Mouse (Mus musculus): ENCODE results near the gene Nusap1.

DNA sequence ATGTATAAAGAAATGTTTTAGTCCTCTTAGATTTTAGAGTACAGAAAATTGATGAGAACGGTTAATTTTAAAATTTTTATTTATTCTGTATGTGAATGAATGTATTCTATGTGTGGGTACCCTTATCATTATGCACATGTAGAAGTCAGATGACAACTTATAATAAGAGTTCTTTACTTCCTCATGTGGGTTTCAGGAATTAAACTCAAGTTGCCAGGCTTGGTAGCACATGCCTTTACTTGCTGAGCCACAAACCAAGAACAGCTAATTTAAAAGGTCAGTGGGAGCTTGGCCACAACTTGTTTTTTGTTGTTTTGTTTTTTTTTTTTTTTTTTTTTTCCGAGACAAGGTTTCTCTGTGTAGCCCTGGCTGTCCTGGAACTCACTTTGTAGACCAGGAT is 76.7 kb downstream of the Nusap1 start:
- TF ChIP-seq CTCF (IDR thresholded peaks at IDR 0.05; ENCODE audit: low read depth, low read length): no peak
- no peak for TF ChIP-seq GATA1 (IDR thresholded peaks at IDR 0.05; ENCODE audit: borderline replicate concordance, low read length)

Measured in G1E (cell line).